Mouse (Mus musculus) heart, postnatal 0 days (tissue): ENCODE measurements around the gene Stx5a. TPM values are rescaled to one million over a fixed set of nuclear protein-coding genes. Genes with fewer than 3 reads are reported as not detected.

Source experiments
- ATAC-seq: fragments of 200-750 bp; cut with Nextera tagmentation; 2 replicates; pipeline ENCODE4 v1.8.0; 2017; ENCODE audit warnings: low read depth, moderate number of reproducible peaks, moderate library complexity; ENCODE audit not compliant: insufficient read depth
- DNase-seq: peaks from one replicate; pipeline ENCODE4 v3.0.0-alpha.2; 2016; ENCODE audit warnings: low spot score
- H3K27ac ChIP-seq: fragments of 300-500 bp; sonication (generic); 2 replicates; pipeline ENCODE4 v1.5.1; 2014; ENCODE audit warnings: low read depth, mild to moderate bottlenecking
- H3K27me3 ChIP-seq: fragments of 300-500 bp; sonication (generic); 2 replicates; pipeline ENCODE4 v1.6.1; 2014; ENCODE audit warnings: low read length, mixed read lengths; ENCODE audit not compliant: control insufficient read depth, insufficient read depth
- H3K36me3 ChIP-seq: fragments of 300-500 bp; sonication (generic); replicated peaks from 2 replicates; pipeline ENCODE4 v1.6.1; 2014; ENCODE audit warnings: low read length, mixed read lengths; ENCODE audit not compliant: control insufficient read depth, insufficient read depth
- H3K4me1 ChIP-seq: fragments of 300-500 bp; sonication (generic); 2 replicates; pipeline ENCODE4 v1.6.1; 2014; ENCODE audit warnings: antibody characterized with exemption; ENCODE audit not compliant: control insufficient read depth, insufficient read depth
- H3K4me2 ChIP-seq: fragments of 300-500 bp; sonication (generic); 2 replicates; pipeline ENCODE4 v1.6.1; 2014; ENCODE audit warnings: low read depth, mild to moderate bottlenecking, low read length, moderate library complexity
- H3K4me3 ChIP-seq: fragments of 300-500 bp; sonication (generic); 2 replicates; pipeline ENCODE4 v1.5.1; 2014; ENCODE audit warnings: low read depth, low read length
- H3K9ac ChIP-seq: fragments of 300-500 bp; sonication (generic); replicated peaks from 2 replicates; pipeline ENCODE4 v1.6.1; 2014; ENCODE audit warnings: low read depth, low read length, mixed read lengths
- H3K9me3 ChIP-seq: fragments of 300-500 bp; sonication (generic); replicated peaks from 2 replicates; pipeline ENCODE4 v1.6.1; 2016; ENCODE audit warnings: low read length; ENCODE audit not compliant: control insufficient read depth
- CTCF ChIP-seq: IDR thresholded peaks from 2 replicates; pipeline ENCODE4 v1.5.1; 2016; ENCODE audit warnings: antibody characterized with exemption, control low read depth, low read depth
- EP300 ChIP-seq: IDR thresholded peaks from 2 replicates; pipeline ENCODE4 v1.6.1; 2016; ENCODE audit warnings: antibody characterized with exemption, low read depth
- WGBS: fragments of 180-500 bp; shearing (Covaris S2); extraction: QIAGEN DNeasy Blood & Tissue Kit; methylation state at CpG from one replicate; pipeline ENCODE4 v1.1.7; 2014; 5-methylcytosine and 5-hydroxymethylcytosine counted together
- microRNA-seq: library from miRNA; unstranded; fragments of <30 nt; microRNA quantifications from one replicate; pipeline ENCODE4, GENCODE M21; 2016
- polyA plus RNA-seq: library from polyadenylated mRNA; unstranded; fragments of >200 nt; fragmentation: Nextera tagmentation; extraction: Ambion mirVana; gene quantifications from 2 replicates; pipeline ENCODE4 v1.2.1, GENCODE M21; 2015
- total RNA-seq: library from RNA; depleted of rRNA; stranded (reverse); fragments of >200 nt; gene quantifications from 2 replicates; pipeline ENCODE4 v1.2.3, GENCODE M21; 2014; ENCODE audit warnings: low replicate concordance; rRNA removed

The Stx5a gene
- total and polyA plus RNA-seq, 2 experiments from 2014 or later: 57.0 to 105 TPM

GRCm38 (mm10) chr19:8803879-8804660 lies 62.9 kb downstream of the Stx5a start:
- H3K27me3 ChIP-seq: no peaks in the 10 kb centered on the region
- TF ChIP-seq EP300: no peak
- TF ChIP-seq CTCF: no peak
- 87% methylated on average over 11 of the region's 11 CpGs for WGBS
- H3K9me3 ChIP-seq: no peaks in the 10 kb centered on the region
- no peak overlapping the region for H3K4me2 ChIP-seq
- no peak overlapping the region for H3K27ac ChIP-seq
- no peak overlapping the region for H3K9ac ChIP-seq
- H3K4me1 ChIP-seq: peaks cover 9% of the 10 kb centered on the region; the same call in 1 of the 2 replicates
- DNase-seq (no peak), ATAC-seq (no peak)
- peaks cover 24% of the 10 kb centered on the region for H3K36me3 ChIP-seq
- no peak overlapping the region for H3K4me3 ChIP-seq

Small RNA genes lying within 50 kb of the gene (microRNA-seq; reads per million reads assigned to microRNA genes)
- not detected for gene Mir6992

Other genes with a start within 250 kb of the Stx5a start
Only the 30 nearest of the 33 such genes appear.
- not detected in 2 replicates for gene Slc22a8, start 150.2 kb upstream of the Stx5a start, total RNA-seq
- gene Slc22a8, start 150.2 kb upstream of the Stx5a start, polyA plus RNA-seq: 0.05 and 0.18 TPM in 2 replicates
- gene Slc22a6, start 123.4 kb upstream of the Stx5a start, total RNA-seq: 0.04 TPM in 1 of 2 replicates, not detected in the other
- gene Slc22a6, start 123.4 kb upstream of the Stx5a start, polyA plus RNA-seq: not detected in 2 replicates
- not detected in 2 replicates for gene Chrm1, start 77.6 kb upstream of the Stx5a start, total RNA-seq
- gene Chrm1, start 77.6 kb upstream of the Stx5a start, polyA plus RNA-seq: 0.05 TPM in 1 of 2 replicates, not detected in the other
- gene Slc3a2, start 18.0 kb upstream of the Stx5a start, total RNA-seq: 38.3 and 66.4 TPM in 2 replicates
- gene Slc3a2, start 18.0 kb upstream of the Stx5a start, polyA plus RNA-seq: 40.9 and 41.5 TPM in 2 replicates
- 40.8 and 45.8 TPM in 2 replicates for gene Wdr74, start 5.6 kb upstream of the Stx5a start, total RNA-seq
- gene Wdr74, start 5.6 kb upstream of the Stx5a start, polyA plus RNA-seq: 35.4 and 36.6 TPM in 2 replicates
- not detected in 2 replicates for gene 1700092M07Rik, start 695 bp upstream of the Stx5a start, total RNA-seq
- gene 1700092M07Rik, start 695 bp upstream of the Stx5a start, polyA plus RNA-seq: 0.38 TPM in 1 of 2 replicates, not detected in the other
- gene Nxf1, start 15.7 kb downstream of the Stx5a start, total RNA-seq: 42.3 and 46.8 TPM in 2 replicates
- 54.8 and 59.2 TPM in 2 replicates for gene Nxf1, start 15.7 kb downstream of the Stx5a start, polyA plus RNA-seq
- gene Tmem223, start 29.6 kb downstream of the Stx5a start, total RNA-seq: 283 and 306 TPM in 2 replicates
- 214 and 228 TPM in 2 replicates for gene Tmem223, start 29.6 kb downstream of the Stx5a start, polyA plus RNA-seq
- gene Tmem179b, start 33.1 kb downstream of the Stx5a start, total RNA-seq: 38.6 and 83.7 TPM in 2 replicates
- gene Tmem179b, start 33.1 kb downstream of the Stx5a start, polyA plus RNA-seq: 46.7 and 49.1 TPM in 2 replicates
- 11.7 and 14.9 TPM in 2 replicates for gene Taf6l, start 45.0 kb downstream of the Stx5a start, total RNA-seq
- 12.8 and 14.5 TPM in 2 replicates for gene Taf6l, start 45.0 kb downstream of the Stx5a start, polyA plus RNA-seq
- 47.7 and 59.8 TPM in 2 replicates for gene Polr2g, start 57.2 kb downstream of the Stx5a start, total RNA-seq
- 143 and 144 TPM in 2 replicates for gene Polr2g, start 57.2 kb downstream of the Stx5a start, polyA plus RNA-seq
- gene Zbtb3, start 61.1 kb downstream of the Stx5a start, total RNA-seq: 1.5 and 1.6 TPM in 2 replicates
- gene Zbtb3, start 61.1 kb downstream of the Stx5a start, polyA plus RNA-seq: 2.7 and 3.1 TPM in 2 replicates
- gene Ttc9c, start 77.9 kb downstream of the Stx5a start, total RNA-seq: 20.0 and 27.2 TPM in 2 replicates
- gene Ttc9c, start 77.9 kb downstream of the Stx5a start, polyA plus RNA-seq: 21.1 and 21.4 TPM in 2 replicates
- gene Hnrnpul2, start 78.6 kb downstream of the Stx5a start, total RNA-seq: 7.1 and 12.6 TPM in 2 replicates
- 2.5 and 2.6 TPM in 2 replicates for gene Hnrnpul2, start 78.6 kb downstream of the Stx5a start, polyA plus RNA-seq
- 7.0 TPM in 1 of 2 replicates, not detected in the other for gene AC129217.1, start 88.4 kb downstream of the Stx5a start, total RNA-seq
- gene AC129217.1, start 88.4 kb downstream of the Stx5a start, polyA plus RNA-seq: not detected in 2 replicates
- gene Bscl2, start 96.1 kb downstream of the Stx5a start, total RNA-seq: 34.7 and 54.2 TPM in 2 replicates
- gene Bscl2, start 96.1 kb downstream of the Stx5a start, polyA plus RNA-seq: 32.1 and 33.3 TPM in 2 replicates
- gene Gng3, start 97.8 kb downstream of the Stx5a start, total RNA-seq: not detected in 2 replicates
- gene Gng3, start 97.8 kb downstream of the Stx5a start, polyA plus RNA-seq: 0.29 and 0.48 TPM in 2 replicates
- gene Lrrn4cl, start 109.4 kb downstream of the Stx5a start, total RNA-seq: 5.8 and 8.4 TPM in 2 replicates
- gene Lrrn4cl, start 109.4 kb downstream of the Stx5a start, polyA plus RNA-seq: 1.5 and 1.8 TPM in 2 replicates
- gene Ubxn1, start 130.1 kb downstream of the Stx5a start, total RNA-seq: 58.1 and 100.0 TPM in 2 replicates
- gene Ubxn1, start 130.1 kb downstream of the Stx5a start, polyA plus RNA-seq: 138 and 141 TPM in 2 replicates
- 12.6 and 38.2 TPM in 2 replicates for gene Uqcc3, start 139.5 kb downstream of the Stx5a start, total RNA-seq
- gene Uqcc3, start 139.5 kb downstream of the Stx5a start, polyA plus RNA-seq: 91.9 and 102 TPM in 2 replicates
- gene Lbhd1, start 142.3 kb downstream of the Stx5a start, total RNA-seq: 0.65 and 1.3 TPM in 2 replicates
- 30.3 and 31.2 TPM in 2 replicates for gene Lbhd1, start 142.3 kb downstream of the Stx5a start, polyA plus RNA-seq
- gene Gm49403, start 142.5 kb downstream of the Stx5a start, total RNA-seq: not detected in 2 replicates
- not detected in 2 replicates for gene Gm49403, start 142.5 kb downstream of the Stx5a start, polyA plus RNA-seq
- 28.4 and 31.4 TPM in 2 replicates for gene 1810009A15Rik, start 147.4 kb downstream of the Stx5a start, total RNA-seq
- 37.3 and 40.5 TPM in 2 replicates for gene 1810009A15Rik, start 147.4 kb downstream of the Stx5a start, polyA plus RNA-seq
- not detected in 2 replicates for gene Gm49416, start 147.5 kb downstream of the Stx5a start, total RNA-seq
- not detected in 2 replicates for gene Gm49416, start 147.5 kb downstream of the Stx5a start, polyA plus RNA-seq
- gene Ints5, start 151.6 kb downstream of the Stx5a start, total RNA-seq: 25.6 and 32.0 TPM in 2 replicates
- gene Ints5, start 151.6 kb downstream of the Stx5a start, polyA plus RNA-seq: 12.8 and 14.2 TPM in 2 replicates
- 56.3 and 65.5 TPM in 2 replicates for gene Ganab, start 156.7 kb downstream of the Stx5a start, total RNA-seq
- 25.6 and 26.4 TPM in 2 replicates for gene Ganab, start 156.7 kb downstream of the Stx5a start, polyA plus RNA-seq
- 41.5 and 54.2 TPM in 2 replicates for gene B3gat3, start 179.0 kb downstream of the Stx5a start, total RNA-seq
- 26.8 and 29.1 TPM in 2 replicates for gene B3gat3, start 179.0 kb downstream of the Stx5a start, polyA plus RNA-seq
- 1.5 and 10.2 TPM in 2 replicates for gene Rom1, start 187.9 kb downstream of the Stx5a start, total RNA-seq
- gene Rom1, start 187.9 kb downstream of the Stx5a start, polyA plus RNA-seq: 3.2 TPM in 2 replicates
- gene Eml3, start 188.1 kb downstream of the Stx5a start, total RNA-seq: 6.7 and 21.0 TPM in 2 replicates
- 9.6 and 10.1 TPM in 2 replicates for gene Eml3, start 188.1 kb downstream of the Stx5a start, polyA plus RNA-seq
- gene Mta2, start 200.5 kb downstream of the Stx5a start, total RNA-seq: 55.1 and 57.9 TPM in 2 replicates
- 47.6 and 51.5 TPM in 2 replicates for gene Mta2, start 200.5 kb downstream of the Stx5a start, polyA plus RNA-seq